Mouse (Mus musculus) liver, embryonic 14 days (tissue): ENCODE data around the gene Fbxo34. TPM values are rescaled to one million over a fixed set of nuclear protein-coding genes. Genes with fewer than 3 reads are reported as not detected.

Experiments used
- polyA plus RNA-seq: library from polyadenylated mRNA; depleted of rRNA; stranded (reverse); fragments of >200 nt; gene quantifications from 2 replicates; pipeline ENCODE4 v1.2.3, GENCODE M21; 2012; rRNA removed

Gene Fbxo34
- 19.5 and 26.6 TPM in 2 replicates for polyA plus RNA-seq

GRCm38 (mm10) chr14:47450121-47450520, at the start of gene Fbxo34:
Gene Fbxo34, plus strand, starts transcription at chr14:47450421.

GRCm38 (mm10) chr14:47417775-47418665, 32.2 kb upstream of the Fbxo34 start, which contains the start of gene Dlgap5:
Gene Dlgap5, minus strand, starts transcription at chr14:47418407.

GRCm38 (mm10) chr14:47570549-47570948, 120.3 kb downstream of the Fbxo34 start, which contains the start of gene Atg14:
Gene Atg14, minus strand, starts transcription at chr14:47570649.

Other genes with a start within 250 kb of the Fbxo34 start
- gene Wdhd1, start 173.6 kb upstream of the Fbxo34 start, polyA plus RNA-seq = 38.0 and 40.6 TPM in 2 replicates
- 5.7 and 6.9 TPM in 2 replicates for gene Socs4, start 173.5 kb upstream of the Fbxo34 start, polyA plus RNA-seq
- gene Mapk1ip1l, start 152.2 kb upstream of the Fbxo34 start, polyA plus RNA-seq = 20.7 and 23.1 TPM in 2 replicates
- 12.6 and 16.9 TPM in 2 replicates for gene Lgals3, start 82.7 kb upstream of the Fbxo34 start, polyA plus RNA-seq
- gene Dlgap5, start 32.0 kb upstream of the Fbxo34 start, polyA plus RNA-seq = 43.5 and 47.7 TPM in 2 replicates
- gene Atg14, start 120.2 kb downstream of the Fbxo34 start, polyA plus RNA-seq = 3.6 and 4.1 TPM in 2 replicates
- gene Ktn1, start 198.0 kb downstream of the Fbxo34 start, polyA plus RNA-seq = 9.9 and 10.1 TPM in 2 replicates